Mouse (Mus musculus) macrophage (primary cell): ENCODE results near the gene Rbpms2. TPM values are rescaled to one million over a fixed set of nuclear protein-coding genes. Genes with fewer than 3 reads are reported as not detected.
"Not testable (repeated sequence)": the region's sequence is repeated elsewhere in the genome, so short reads cannot be mapped to it uniquely, and the experiment has no call there.

Experiments
- H3K27ac ChIP-seq: fragments of 350-480 bp; formaldehyde crosslinking; 2 replicates; pipeline ENCODE4 v1.9.0; 2021
- H3K36me3 ChIP-seq: fragments of 350-480 bp; formaldehyde crosslinking; 2 replicates; pipeline ENCODE4 v1.9.0; 2021; ENCODE audit errors: inconsistent target
- H3K4me3 ChIP-seq: fragments of 350-480 bp; formaldehyde crosslinking; 2 replicates; pipeline ENCODE4 v1.9.0; 2021; ENCODE audit errors: inconsistent target
- H3K79me2 ChIP-seq: fragments of 350-480 bp; formaldehyde crosslinking; 2 replicates; pipeline ENCODE4 v1.9.0; 2021; ENCODE audit errors: inconsistent target
- WGBS: methylation state at CpG from one replicate; pipeline ENCODE4 v1.1.7; 2026; ENCODE audit warnings: inconsistent platforms; ENCODE audit not compliant: missing documents; 5-methylcytosine and 5-hydroxymethylcytosine counted together
- polyA plus RNA-seq: library from polyadenylated mRNA; stranded (reverse); fragments of 250-400 nt; gene quantifications from 3 replicates; pipeline ENCODE4 v1.2.4, GENCODE M21; 2018; ENCODE audit warnings: inconsistent platforms

Rbpms2 gene
- polyA plus RNA-seq, 1 experiment from 2014 or later: 0.42 TPM

GRCm38 (mm10) chr9:65631354-65632021, 2.0 kb downstream of the Rbpms2 start:
- no peaks in the 10 kb centered on the region for H3K36me3 ChIP-seq
- no peak overlapping the region for H3K4me3 ChIP-seq
- 49% methylated on average over 16 of the region's 16 CpGs for WGBS
- H3K79me2 ChIP-seq: no peaks in the 10 kb centered on the region
- no peak overlapping the region for H3K27ac ChIP-seq

GRCm38 (mm10) chr9:65635766-65636165, 6.3 kb downstream of the Rbpms2 start:
- H3K36me3 ChIP-seq: no peaks in the 10 kb centered on the region
- H3K4me3 ChIP-seq: no peak overlapping the region
- no peaks in the 10 kb centered on the region for H3K79me2 ChIP-seq
- H3K27ac ChIP-seq: no peak overlapping the region
- 47% methylated on average over 1 of the region's 1 CpGs for WGBS

GRCm38 (mm10) chr9:65636926-65637325, 7.5 kb downstream of the Rbpms2 start:
- Histone ChIP-seq H3K4me3 (no peak overlapping the region), H3K79me2 (no peaks in the 10 kb centered on the region), H3K36me3 (no peaks in the 10 kb centered on the region), H3K27ac (no peak overlapping the region)
- 74% methylated on average over 4 of the region's 4 CpGs for WGBS

GRCm38 (mm10) chr9:65639065-65639464, 9.6 kb downstream of the Rbpms2 start:
- H3K4me3 ChIP-seq: no peak overlapping the region
- H3K79me2 ChIP-seq: no peaks in the 10 kb centered on the region
- no peak overlapping the region for H3K27ac ChIP-seq
- no peaks in the 10 kb centered on the region for H3K36me3 ChIP-seq
- WGBS: 92% methylated on average over 5 of the region's 5 CpGs

GRCm38 (mm10) chr9:65640838-65641410, 11.5 kb downstream of the Rbpms2 start:
- no peak overlapping the region for H3K4me3 ChIP-seq
- no peaks in the 10 kb centered on the region for H3K36me3 ChIP-seq
- WGBS: 77% methylated on average over 5 of the region's 5 CpGs
- H3K27ac ChIP-seq: no peak overlapping the region
- no peaks in the 10 kb centered on the region for H3K79me2 ChIP-seq

- Histone ChIP-seq H3K79me2 (no peaks in the 10 kb centered on the region), H3K4me3 (no peak overlapping the region), H3K27ac (no peak overlapping the region), H3K36me3 (no peaks in the 10 kb centered on the region)
- 66% methylated on average over 12 of the region's 12 CpGs for WGBS
Observed at GRCm38 (mm10) chr9:65641446-65642052, 12.1 kb downstream of the Rbpms2 start.

GRCm38 (mm10) chr9:65642546-65642945, 13.1 kb downstream of the Rbpms2 start:
- Histone ChIP-seq H3K36me3 (no peaks in the 10 kb centered on the region), H3K27ac (no peak overlapping the region)

GRCm38 (mm10) chr9:65644960-65645359, 15.5 kb downstream of the Rbpms2 start:
- no peak overlapping the region for H3K4me3 ChIP-seq

More at GRCm38 (mm10) chr9:65642546-65642945, 13.1 kb downstream of the Rbpms2 start:
- Histone ChIP-seq H3K4me3 (no peak overlapping the region), H3K79me2 (no peaks in the 10 kb centered on the region)

GRCm38 (mm10) chr9:65645984-65646383, 16.5 kb downstream of the Rbpms2 start:
- WGBS: 77% methylated on average over 3 of the region's 3 CpGs
- no peaks in the 10 kb centered on the region for H3K79me2 ChIP-seq
- H3K27ac ChIP-seq: no peak overlapping the region
- no peak overlapping the region for H3K4me3 ChIP-seq
- H3K36me3 ChIP-seq: no peaks in the 10 kb centered on the region

More at GRCm38 (mm10) chr9:65644960-65645359, 15.5 kb downstream of the Rbpms2 start:
- Histone ChIP-seq H3K36me3 (no peaks in the 10 kb centered on the region), H3K79me2 (no peaks in the 10 kb centered on the region), H3K27ac (no peak overlapping the region)
- WGBS: 89% methylated on average over 4 of the region's 4 CpGs

- 95% methylated on average over 2 of the region's 2 CpGs for WGBS
Observed at GRCm38 (mm10) chr9:65646782-65647181, 17.3 kb downstream of the Rbpms2 start.

GRCm38 (mm10) chr9:65648730-65649129, 19.3 kb downstream of the Rbpms2 start:
- Histone ChIP-seq H3K4me3 (no peak overlapping the region), H3K27ac (no peak overlapping the region), H3K36me3 (no peaks in the 10 kb centered on the region), H3K79me2 (no peaks in the 10 kb centered on the region)
- WGBS: 91% methylated on average over 13 of the region's 13 CpGs

More at GRCm38 (mm10) chr9:65646782-65647181, 17.3 kb downstream of the Rbpms2 start:
- no peaks in the 10 kb centered on the region for H3K79me2 ChIP-seq
- no peak overlapping the region for H3K27ac ChIP-seq
- H3K4me3 ChIP-seq: no peak overlapping the region
- H3K36me3 ChIP-seq: no peaks in the 10 kb centered on the region

GRCm38 (mm10) chr9:65649997-65650396, 20.5 kb downstream of the Rbpms2 start:
- no peaks in the 10 kb centered on the region for H3K36me3 ChIP-seq
- WGBS: 70% methylated on average over 1 of the region's 1 CpGs
- no peak overlapping the region for H3K27ac ChIP-seq
- no peak overlapping the region for H3K4me3 ChIP-seq
- H3K79me2 ChIP-seq: no peaks in the 10 kb centered on the region

GRCm38 (mm10) chr9:65651957-65652356, 22.5 kb downstream of the Rbpms2 start:
- WGBS: 100% methylated on average over 1 of the region's 1 CpGs
- not testable (repeated sequence) for H3K27ac ChIP-seq, H3K36me3 ChIP-seq, H3K79me2 ChIP-seq, H3K4me3 ChIP-seq

GRCm38 (mm10) chr9:65653741-65654140, 24.3 kb downstream of the Rbpms2 start:
- WGBS: 94% methylated on average over 4 of the region's 4 CpGs
- Histone ChIP-seq H3K27ac (no peak overlapping the region), H3K4me3 (no peak overlapping the region), H3K36me3 (no peaks in the 10 kb centered on the region), H3K79me2 (no peaks in the 10 kb centered on the region)

- WGBS: 80% methylated on average over 3 of the region's 3 CpGs
- no peaks in the 10 kb centered on the region for H3K79me2 ChIP-seq
- no peaks in the 10 kb centered on the region for H3K36me3 ChIP-seq
- H3K4me3 ChIP-seq: no peak overlapping the region
- H3K27ac ChIP-seq: no peak overlapping the region
Observed at GRCm38 (mm10) chr9:65654700-65655237, 25.3 kb downstream of the Rbpms2 start.
